Mouse (Mus musculus) gastrocnemius, adult 18-20 months (tissue): ENCODE results near the gene Stard3. TPM values are rescaled to one million over a fixed set of nuclear protein-coding genes. Genes with fewer than 3 reads are reported as not detected.

Source experiments
- DNase-seq: peaks from one replicate; pipeline ENCODE4 v3.0.0; 2021; ENCODE audit warnings: low spot score
- total RNA-seq, 2 experiments: library from RNA; stranded (reverse); gene quantifications; 2 replicates each; pipeline ENCODE4 v1.2.3; 2021

The Stard3 gene
- total RNA-seq, 2 experiments from 2014 or later: 11.1 to 13.6 TPM

GRCm38 (mm10) chr11:98392645-98393044, 34.5 kb downstream of the Stard3 start:
- DNase-seq: no peak

- DNase-seq: no peak
Observed at GRCm38 (mm10) chr11:98393317-98393716, 35.1 kb downstream of the Stard3 start.

DNA sequence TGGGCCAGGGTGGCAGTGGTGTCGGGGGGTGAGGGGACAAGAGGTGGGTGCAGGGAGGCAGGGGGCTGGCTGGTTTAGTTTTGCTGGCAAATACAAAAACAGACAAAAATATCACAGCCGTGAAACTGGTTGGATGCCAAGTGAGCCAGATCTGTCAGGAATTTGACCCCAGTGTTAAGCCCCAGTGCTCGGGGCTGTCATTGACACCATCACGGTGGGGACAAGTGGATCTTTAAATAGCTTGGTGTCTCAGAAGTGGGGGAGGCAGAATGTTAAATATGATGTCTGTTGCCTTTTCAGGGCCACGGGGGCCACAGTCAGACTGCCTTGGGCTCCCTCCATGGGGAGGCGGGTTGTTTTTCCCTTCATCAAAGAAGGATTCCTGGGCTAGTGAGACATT, 36.1 kb downstream of the Stard3 start:
- peak; percentile 63 for DNase-seq

- DNase-seq: no peak
Observed at GRCm38 (mm10) chr11:98395041-98395440, 36.9 kb downstream of the Stard3 start.

- DNase-seq: no peak
Observed at GRCm38 (mm10) chr11:98397946-98398345, 39.8 kb downstream of the Stard3 start.

DNA sequence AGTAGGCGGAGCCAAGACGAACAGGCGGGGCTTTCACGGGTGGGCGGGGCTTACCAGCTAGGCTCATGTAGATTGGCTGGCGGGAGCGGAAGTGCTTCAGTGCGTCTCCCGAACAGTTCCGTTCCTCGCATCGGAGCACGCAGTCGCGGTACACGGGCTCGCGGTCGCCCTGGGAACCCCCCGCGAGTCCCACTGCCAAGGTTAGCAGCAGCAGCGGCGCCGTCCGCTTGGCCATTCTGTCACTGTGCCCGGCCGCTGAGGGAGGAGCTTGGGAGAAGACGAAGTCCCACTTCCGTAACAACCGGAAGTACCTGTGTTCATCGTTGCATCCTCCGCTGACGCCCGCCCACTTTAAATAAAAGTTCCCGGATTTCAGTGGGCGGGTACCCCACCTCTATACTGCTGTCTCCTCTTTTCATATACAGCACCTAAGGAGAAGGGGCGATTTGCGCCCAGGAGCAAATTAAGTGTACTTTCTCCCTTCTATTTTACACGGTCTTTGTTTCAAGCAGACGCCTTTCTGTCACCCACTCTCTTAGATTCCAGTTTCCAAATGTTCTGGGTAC, 42.1 kb downstream of the Stard3 start, which contains the start of gene Pgap3:
Gene Pgap3, minus strand, starts transcription at position 330 of the 566 bp plus-strand sequence.
- peak; percentile 85 for DNase-seq

DNA sequence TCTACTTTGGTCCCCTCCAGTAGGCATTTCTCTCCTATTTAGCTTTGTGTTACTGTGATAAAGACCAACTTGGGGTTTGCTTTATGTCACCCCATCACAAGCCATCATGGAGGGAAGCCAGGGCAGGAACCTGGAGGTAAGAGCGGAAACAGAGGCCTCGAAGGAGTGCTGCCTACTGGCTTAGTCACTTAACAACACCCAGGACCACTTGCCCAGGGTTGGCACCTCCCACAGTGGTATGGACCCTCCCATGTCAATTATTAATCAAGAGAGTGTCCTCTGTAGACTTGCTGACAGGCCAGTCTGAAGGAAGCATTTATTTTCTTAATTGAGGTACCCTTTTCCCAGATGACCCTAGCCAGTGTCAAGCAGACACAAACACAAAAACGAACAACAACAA, 42.6 kb downstream of the Stard3 start:
- DNase-seq: no peak

- no peak for DNase-seq
Observed at GRCm38 (mm10) chr11:98406621-98407020, 48.5 kb downstream of the Stard3 start.

DNA sequence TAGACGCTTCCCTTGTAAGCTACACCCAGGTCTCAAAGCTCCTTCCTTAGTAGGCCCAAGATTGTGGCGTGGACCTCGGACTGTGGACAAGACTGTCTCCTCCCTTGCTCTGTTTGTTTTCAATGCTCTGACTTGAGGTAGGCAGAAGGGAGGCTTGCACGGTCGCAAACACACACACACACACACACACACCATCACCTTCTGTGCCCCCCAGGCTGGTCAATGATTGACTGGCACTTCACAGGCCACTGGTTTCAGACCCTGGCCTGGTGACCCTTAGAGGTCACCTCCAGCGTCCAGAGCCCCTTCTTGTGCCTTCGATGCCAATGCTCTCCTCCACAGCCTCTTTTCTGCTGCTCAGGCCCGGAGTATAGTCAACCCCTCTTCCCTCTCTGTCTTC, 50.7 kb downstream of the Stard3 start:
- DNase-seq: no peak

DNA sequence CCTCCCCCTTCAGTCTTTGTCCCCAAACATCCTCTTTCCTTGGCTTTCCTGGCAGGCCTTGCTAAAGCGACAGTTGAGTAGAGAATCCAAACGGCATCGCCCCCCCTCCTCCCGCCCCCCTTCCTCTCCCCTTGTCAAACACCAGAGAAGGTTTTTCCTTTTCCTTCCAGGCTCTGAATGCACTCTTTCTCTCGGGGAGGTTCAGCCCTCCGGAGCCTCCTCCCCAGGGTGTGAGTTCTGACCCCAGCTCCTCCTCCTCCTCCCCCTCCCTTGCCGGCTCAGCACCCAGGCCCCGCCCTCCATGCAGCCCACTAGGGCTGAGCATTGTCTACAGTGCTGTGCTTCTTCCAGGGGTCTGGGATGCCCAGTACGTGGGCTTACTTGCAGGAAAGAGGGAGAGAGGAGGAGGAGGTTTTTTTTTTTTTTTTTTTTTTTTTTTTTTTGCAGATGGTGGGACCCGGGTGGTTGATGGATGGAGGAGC, 51.2 kb downstream of the Stard3 start:
- no peak for DNase-seq

GRCm38 (mm10) chr11:98412273-98412796, 54.2 kb downstream of the Stard3 start, which contains the start of gene Erbb2:
TSS of gene Erbb2 (plus strand) at chr11:98412470.
- DNase-seq: peak; percentile 48

- no peak for DNase-seq
Observed at GRCm38 (mm10) chr11:98412797-98413301, 54.7 kb downstream of the Stard3 start.

DNA sequence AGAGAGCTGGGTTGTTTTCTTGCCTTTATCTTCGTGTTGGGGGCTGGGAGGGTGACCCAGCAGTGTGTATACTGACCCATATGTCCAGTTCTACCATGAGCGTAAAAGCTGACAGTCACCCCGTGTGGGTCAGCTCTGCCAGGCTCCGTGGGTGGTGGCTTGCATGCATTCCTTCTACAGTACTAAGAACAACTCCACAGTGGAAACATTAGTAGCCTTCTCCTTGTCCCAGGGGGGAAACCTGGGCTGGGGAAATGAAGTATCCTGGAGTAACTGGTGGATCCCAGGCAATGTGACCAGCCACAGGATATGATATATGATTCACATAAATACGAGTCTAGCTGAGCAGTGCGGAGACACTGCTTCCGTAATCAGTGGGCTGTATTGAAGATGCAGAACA, 55.6 kb downstream of the Stard3 start:
- DNase-seq: no peak

DNA sequence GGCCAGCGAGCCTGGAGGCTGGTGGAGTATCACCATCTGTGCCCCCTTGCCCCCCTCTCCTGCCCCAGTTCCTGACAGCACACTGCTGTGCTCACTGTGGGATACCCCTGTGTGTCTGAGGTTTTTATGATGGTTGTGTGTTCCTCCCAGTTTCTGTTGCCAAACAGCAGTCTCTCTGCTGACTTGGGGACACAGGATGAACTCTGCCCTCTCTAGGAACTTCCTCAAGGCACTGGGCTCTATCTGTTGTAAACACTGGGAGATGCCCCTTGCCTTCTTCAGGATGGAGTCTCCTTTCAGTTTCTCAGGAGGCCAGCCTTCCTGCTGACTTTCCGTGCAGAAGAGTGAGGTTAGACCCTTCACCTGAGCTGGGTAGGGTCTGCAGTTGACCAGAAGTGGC, 56.0 kb downstream of the Stard3 start:
- DNase-seq: no peak

- DNase-seq: no peak
Observed at GRCm38 (mm10) chr11:98417074-98417473, 58.9 kb downstream of the Stard3 start.

DNA sequence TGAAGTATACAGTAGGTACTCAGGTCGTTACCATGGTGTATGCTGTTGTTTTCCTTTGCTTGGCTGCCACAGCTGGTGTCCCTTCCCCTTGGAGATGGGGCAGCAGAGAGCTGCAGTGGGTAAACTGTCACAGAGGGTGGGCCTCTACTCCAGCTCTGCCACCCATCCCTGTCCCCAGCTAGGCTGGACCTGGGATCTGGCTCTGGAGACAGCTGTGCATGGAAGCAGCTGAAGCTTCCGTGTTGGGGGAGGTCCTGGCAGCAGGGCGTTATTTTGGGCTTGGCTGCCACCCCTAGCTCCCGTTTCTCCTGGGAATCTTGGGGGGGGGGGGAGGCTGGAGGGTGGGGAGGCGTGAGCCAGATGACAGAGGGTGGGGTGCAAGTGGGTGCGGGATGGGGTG, 60.1 kb downstream of the Stard3 start:
- no peak for DNase-seq

- DNase-seq: no peak
Observed at GRCm38 (mm10) chr11:98418939-98419547, 60.9 kb downstream of the Stard3 start.

DNA sequence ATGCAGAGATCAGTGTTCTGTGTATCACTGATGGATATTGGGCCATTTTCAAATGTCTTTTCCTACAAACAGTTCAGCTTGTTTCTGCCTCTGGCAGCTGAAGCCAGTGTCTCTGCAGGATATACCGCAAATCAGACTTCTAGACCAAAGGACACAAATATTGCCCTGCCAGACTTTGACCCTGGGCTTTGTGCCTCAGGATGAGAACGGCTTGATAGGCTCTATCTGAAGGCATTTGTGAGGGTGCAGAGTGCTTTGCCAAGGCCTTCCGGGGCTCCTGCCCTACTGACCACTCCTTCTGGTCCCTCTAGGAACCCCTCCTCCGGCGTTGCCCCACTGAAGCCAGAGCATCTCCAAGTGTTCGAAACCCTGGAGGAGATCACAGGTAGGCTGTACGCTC, 68.4 kb downstream of the Stard3 start:
- no peak for DNase-seq

- no peak for DNase-seq
Observed at GRCm38 (mm10) chr11:98428436-98428835, 70.3 kb downstream of the Stard3 start.
